Mouse (Mus musculus) small intestine, adult 2 months (tissue): ENCODE results near the gene Sardh. TPM values are rescaled to one million over a fixed set of nuclear protein-coding genes. Genes with fewer than 3 reads are reported as not detected.

Experiments used
- H3K27ac ChIP-seq: fragments of 200-500 bp; 2 replicates; pipeline ENCODE4 v1.5.1; 2012; ENCODE audit warnings: low read depth, low read length, control low read depth, inconsistent platforms; ENCODE audit not compliant: insufficient read depth
- H3K27me3 ChIP-seq: fragments of 200-500 bp; 2 replicates; pipeline ENCODE4 v1.6.1; 2012; ENCODE audit warnings: mild to moderate bottlenecking, moderate library complexity, low read length, inconsistent platforms; ENCODE audit not compliant: control insufficient read depth, insufficient read depth
- H3K36me3 ChIP-seq: fragments of 200-500 bp; 2 replicates; pipeline ENCODE4 v1.6.1; 2012; ENCODE audit warnings: mild to moderate bottlenecking, low read length, control low read depth, inconsistent platforms; ENCODE audit not compliant: control insufficient read depth, insufficient read depth
- H3K4me1 ChIP-seq: fragments of 200-500 bp; 2 replicates; pipeline ENCODE4 v1.6.1; 2012; ENCODE audit warnings: low read length, inconsistent platforms, mixed read lengths; ENCODE audit not compliant: control insufficient read depth, insufficient read depth, insufficient read length
- H3K4me3 ChIP-seq: fragments of 200-500 bp; 2 replicates; pipeline ENCODE4 v1.5.1; 2012; ENCODE audit warnings: low read depth, mild to moderate bottlenecking, control low read depth, inconsistent platforms, low read length, moderate library complexity
- CTCF ChIP-seq: fragments of 200-500 bp; IDR thresholded peaks from 2 replicates; pipeline ENCODE4 v1.5.1; 2012; ENCODE audit warnings: low read depth, mild to moderate bottlenecking, control low read depth, inconsistent platforms, low read length, moderate library complexity, mixed read lengths; ENCODE audit not compliant: insufficient replicate concordance, insufficient read length; ENCODE audit errors: extremely low read depth
- POLR2A ChIP-seq: fragments of 200-500 bp; IDR thresholded peaks from 2 replicates; pipeline ENCODE4 v1.6.1; 2012; ENCODE audit warnings: low read depth, mild to moderate bottlenecking, control low read depth, inconsistent platforms, low read length, moderate library complexity
- whole genome bisulfite sequencing: fragments of 180-500 bp; shearing (Covaris S2); methylation state at CpG from one replicate; pipeline ENCODE4 v1.1.7; 2018; 5-methylcytosine and 5-hydroxymethylcytosine counted together
- polyA plus RNA-seq: library from polyadenylated mRNA; depleted of rRNA; stranded (reverse); fragments of >200 nt; gene quantifications from 2 replicates; pipeline ENCODE4 v1.2.3, GENCODE M21; 2012; rRNA removed

Sardh gene
- polyA plus RNA-seq, 1 experiment: 9.3 TPM

DNA sequence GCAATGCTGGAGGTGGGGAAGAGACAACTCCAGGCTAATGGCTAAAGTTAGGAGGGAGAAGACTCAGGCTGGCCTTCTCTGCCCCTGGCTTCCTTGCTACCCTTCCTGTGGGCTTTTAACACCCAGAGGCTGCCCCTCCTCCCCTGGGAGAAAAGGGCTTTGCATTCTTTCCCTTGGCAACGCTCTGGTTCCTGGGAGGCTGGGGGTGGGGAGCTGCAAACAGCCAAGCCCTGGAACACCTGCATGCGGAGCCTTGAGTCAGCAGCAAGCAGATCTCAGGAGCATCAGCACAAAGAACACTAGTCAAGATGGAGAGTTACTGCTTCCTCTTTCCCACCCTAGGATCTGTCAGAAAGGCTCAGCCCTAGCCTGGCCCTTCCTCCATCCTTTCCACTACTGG lies 98.7 kb downstream of the Sardh start:
- H3K4me1 ChIP-seq: no peaks in the 10 kb centered on the region
- H3K27ac ChIP-seq: no peak overlapping the region
- 11% methylated on average over 2 of the region's 2 CpGs for WGBS
- no peaks in the 10 kb centered on the region for H3K27me3 ChIP-seq
- TF ChIP-seq CTCF (no peak), POLR2A (no peak)
- no peak overlapping the region for H3K4me3 ChIP-seq
- no peaks in the 10 kb centered on the region for H3K36me3 ChIP-seq

DNA sequence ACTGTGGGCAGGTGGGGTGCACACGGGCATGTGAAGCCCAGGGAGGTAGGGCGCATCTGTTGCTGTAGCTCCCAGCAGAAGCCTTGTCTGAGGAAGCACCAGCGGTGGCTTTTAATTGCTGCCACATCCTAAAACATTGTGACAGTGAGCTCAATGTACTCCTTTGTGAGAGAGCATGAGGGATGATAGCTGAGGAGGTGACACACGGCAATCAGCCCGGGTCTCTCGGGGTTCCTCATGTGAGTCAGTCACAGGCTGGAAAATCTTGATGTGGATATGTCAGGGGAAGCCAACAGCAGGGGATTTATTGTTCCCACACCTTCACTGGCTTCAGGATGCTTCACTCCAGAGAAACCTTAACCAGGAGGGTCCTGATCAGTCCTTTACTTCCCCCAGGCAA lies 101.3 kb downstream of the Sardh start:
- Histone ChIP-seq H3K36me3 (no peaks in the 10 kb centered on the region), H3K4me3 (no peak overlapping the region), H3K27me3 (no peaks in the 10 kb centered on the region), H3K27ac (no peak overlapping the region), H3K4me1 (no peaks in the 10 kb centered on the region)
- WGBS: 72% methylated on average over 6 of the region's 6 CpGs
- TF ChIP-seq POLR2A (no peak), CTCF (no peak)

DNA sequence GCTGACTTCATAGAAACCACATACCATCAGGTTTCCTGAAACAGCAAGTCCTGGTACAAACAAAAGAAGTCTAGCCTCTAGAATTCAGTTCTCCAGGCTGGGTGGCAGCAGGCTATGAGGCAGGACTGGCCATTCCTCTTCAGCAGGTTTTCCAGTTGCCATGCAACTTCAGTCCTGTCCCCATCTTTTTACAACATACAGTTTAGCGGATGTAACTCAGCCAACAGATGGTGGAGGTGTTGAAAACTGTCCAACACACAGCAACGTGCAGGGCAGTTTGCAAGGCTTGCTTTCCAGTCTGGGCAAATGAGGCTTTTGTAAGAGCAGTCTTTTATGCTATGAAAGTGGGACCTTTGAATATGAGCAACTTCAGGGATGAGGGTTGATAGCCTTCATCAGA lies 103.2 kb downstream of the Sardh start:
- 56% methylated on average over 2 of the region's 2 CpGs for WGBS
- Histone ChIP-seq H3K27ac (no peak overlapping the region), H3K36me3 (no peaks in the 10 kb centered on the region), H3K4me1 (no peaks in the 10 kb centered on the region), H3K27me3 (no peaks in the 10 kb centered on the region), H3K4me3 (no peak overlapping the region)
- TF ChIP-seq POLR2A (no peak), CTCF (no peak)

DNA sequence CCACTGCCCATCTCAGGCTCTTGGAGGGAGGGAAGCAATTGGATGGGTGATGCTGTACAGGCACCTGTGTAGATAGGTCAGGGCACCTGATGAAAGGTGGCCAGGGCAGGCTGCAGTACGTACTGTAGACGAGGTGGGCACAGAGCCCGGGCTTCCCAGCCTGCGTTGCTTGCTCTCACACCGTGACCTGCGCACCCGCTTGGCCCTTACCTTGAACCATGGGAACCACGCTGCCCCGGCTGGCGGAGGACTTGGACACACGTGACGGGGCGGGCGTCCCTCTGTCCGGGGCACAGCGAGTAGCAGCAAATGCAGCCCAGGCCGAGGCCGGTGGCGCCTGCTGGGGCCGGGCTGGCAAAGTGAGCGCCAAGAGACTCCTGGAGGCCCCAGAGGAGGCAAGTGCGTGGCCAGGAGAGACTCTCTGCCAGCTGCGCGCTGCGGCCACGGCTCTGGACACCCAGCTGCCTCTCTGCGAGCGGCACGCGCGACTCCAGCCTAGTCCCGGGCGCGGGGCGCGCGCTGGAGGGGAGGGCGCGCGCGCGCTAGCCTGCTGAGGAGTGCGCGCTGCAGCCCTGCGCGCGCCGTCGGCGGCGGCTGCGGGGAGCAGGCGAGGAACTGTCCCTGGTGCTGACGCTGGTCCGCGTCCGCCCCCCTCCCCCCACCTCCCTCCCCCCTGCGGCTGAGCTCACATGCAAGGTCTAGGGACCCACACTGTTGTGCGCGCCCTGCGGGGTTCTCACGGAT lies 106.0 kb downstream of the Sardh start, which contains the start of gene Fam163b:
Fam163b (minus strand) TSS at position 542 of the 744 bp plus-strand sequence.
- WGBS: 3% methylated on average over 62 of the region's 62 CpGs
- TF ChIP-seq POLR2A: no peak
- TF ChIP-seq CTCF: no peak
- Histone ChIP-seq H3K27ac (no peak within 1 kb of the TSS), H3K36me3 (no peaks in the 10 kb centered on the region), H3K4me3 (no peak within 1 kb of the TSS), H3K27me3 (no peaks in the 10 kb centered on the region), H3K4me1 (no peaks in the 10 kb centered on the region)

Other genes with a start within 250 kb of the Sardh start
- gene Cacfd1, start 238.4 kb downstream of the Sardh start, polyA plus RNA-seq: 39.5 and 49.1 TPM in 2 replicates
- 6.1 and 6.7 TPM in 2 replicates for gene Slc2a6, start 220.3 kb downstream of the Sardh start, polyA plus RNA-seq
- gene Mymk, start 176.2 kb downstream of the Sardh start, polyA plus RNA-seq: 0.18 TPM in 1 of 2 replicates, not detected in the other
- gene Adamtsl2, start 169.0 kb downstream of the Sardh start, polyA plus RNA-seq: 1.5 and 1.9 TPM in 2 replicates
- 0.08 TPM in 2 replicates for gene Fam163b, start 105.8 kb downstream of the Sardh start, polyA plus RNA-seq
- gene Dbh, start 83.1 kb downstream of the Sardh start, polyA plus RNA-seq: 0.04 and 4.0 TPM in 2 replicates
- 21.8 and 59.5 TPM in 2 replicates for gene Vav2, start 178.7 kb upstream of the Sardh start, polyA plus RNA-seq
- gene Brd3os, start 194.0 kb upstream of the Sardh start, polyA plus RNA-seq: 0.81 and 1.4 TPM in 2 replicates